Mouse (Mus musculus): Measurements from ENCODE around the gene Rbpjl. TPM values are rescaled to one million over a fixed set of nuclear protein-coding genes. Genes with fewer than 3 reads are reported as not detected.

Gene Rbpjl
- polyA plus RNA-seq, 1 experiment from 2014 or later = not detected

GRCm38 (mm10) chr2:164422675-164423393, 19.9 kb downstream of the Rbpjl start:
- Histone ChIP-seq H3K4me1 (no peaks in the 10 kb centered on the region), H3K4me3 (no peak overlapping the region), H3K27me3 (replicated peaks) (no peaks in the 10 kb centered on the region), H3K27ac (no peak overlapping the region), H3K9me3 (no peaks in the 10 kb centered on the region), H3K9ac (no peak overlapping the region), H3K4me2 (no peak overlapping the region), H3K36me3 (replicated peaks) (no peaks in the 10 kb centered on the region)
- ATAC-seq (replicated peaks) = no peak
- WGBS = 90% methylated on average over 15 of the region's 15 CpGs

GRCm38 (mm10) chr2:164423464-164423863, 20.5 kb downstream of the Rbpjl start:
- no peaks in the 10 kb centered on the region for H3K36me3 ChIP-seq (replicated peaks)
- ATAC-seq (replicated peaks) = no peak
- no peak overlapping the region for H3K4me3 ChIP-seq
- WGBS = 89% methylated on average over 11 of the region's 11 CpGs
- H3K9ac ChIP-seq = no peak overlapping the region
- H3K27ac ChIP-seq = no peak overlapping the region
- H3K9me3 ChIP-seq = no peaks in the 10 kb centered on the region
- no peak overlapping the region for H3K4me2 ChIP-seq
- no peaks in the 10 kb centered on the region for H3K27me3 ChIP-seq (replicated peaks)
- H3K4me1 ChIP-seq = no peaks in the 10 kb centered on the region

GRCm38 (mm10) chr2:164424406-164424805, 21.5 kb downstream of the Rbpjl start:
- H3K9me3 ChIP-seq = no peaks in the 10 kb centered on the region
- H3K4me1 ChIP-seq = no peaks in the 10 kb centered on the region
- H3K27me3 ChIP-seq (replicated peaks) = no peaks in the 10 kb centered on the region
- no peak overlapping the region for H3K27ac ChIP-seq
- no peak overlapping the region for H3K9ac ChIP-seq
- WGBS = 86% methylated on average over 8 of the region's 8 CpGs
- no peaks in the 10 kb centered on the region for H3K36me3 ChIP-seq (replicated peaks)
- H3K4me2 ChIP-seq = no peak overlapping the region
- H3K4me3 ChIP-seq = no peak overlapping the region
- no peak for ATAC-seq (replicated peaks)

DNA sequence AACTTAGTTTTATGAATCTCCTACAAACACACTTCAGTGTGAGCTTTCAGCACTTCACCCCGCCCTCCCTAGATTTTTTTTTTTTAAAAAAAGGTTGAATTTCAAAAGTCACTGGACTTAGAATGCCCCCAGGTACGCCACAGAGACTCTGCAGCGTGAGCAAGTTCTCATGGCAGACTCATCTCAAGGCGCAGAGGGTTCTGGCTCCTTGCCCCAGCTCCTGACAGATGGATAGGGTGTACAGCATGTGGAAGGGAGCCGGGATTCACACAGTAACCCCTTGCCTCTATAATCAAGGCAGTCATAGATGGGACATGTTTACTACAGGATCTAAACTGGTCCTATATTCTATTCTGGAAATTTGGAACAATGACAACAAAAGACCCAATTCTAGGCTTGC, 22.5 kb downstream of the Rbpjl start:
- Histone ChIP-seq H3K27ac (no peak overlapping the region), H3K9me3 (no peaks in the 10 kb centered on the region), H3K4me1 (no peaks in the 10 kb centered on the region), H3K4me3 (no peak overlapping the region), H3K9ac (no peak overlapping the region), H3K4me2 (no peak overlapping the region), H3K36me3 (replicated peaks) (no peaks in the 10 kb centered on the region), H3K27me3 (replicated peaks) (no peaks in the 10 kb centered on the region)
- ATAC-seq (replicated peaks) = no peak
- WGBS = 90% methylated on average over 5 of the region's 5 CpGs

DNA sequence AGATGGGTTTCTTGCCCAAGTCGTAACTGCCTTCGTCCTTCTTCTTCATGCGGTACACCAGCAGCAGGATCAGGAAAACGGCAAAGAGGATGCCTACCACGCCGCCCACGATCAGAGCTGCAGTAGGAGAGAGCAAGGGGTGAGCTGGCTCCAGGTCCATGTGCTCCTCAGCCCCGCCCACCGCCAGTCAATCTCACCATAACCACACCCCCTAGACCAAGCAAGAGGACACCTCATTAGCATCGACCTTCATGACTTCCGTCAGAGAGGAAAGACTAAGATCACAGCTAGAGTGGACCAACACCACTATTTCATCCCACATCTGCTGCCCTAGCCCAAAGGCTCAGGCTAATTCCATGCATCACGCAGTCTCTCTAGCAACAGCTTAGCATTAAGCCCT, 23.2 kb downstream of the Rbpjl start:
- WGBS = 30% methylated on average over 12 of the region's 12 CpGs
- Histone ChIP-seq H3K9ac (no peak overlapping the region), H3K36me3 (replicated peaks) (no peaks in the 10 kb centered on the region), H3K4me1 (no peaks in the 10 kb centered on the region), H3K4me2 (no peak overlapping the region), H3K4me3 (no peak overlapping the region), H3K27ac (no peak overlapping the region), H3K9me3 (no peaks in the 10 kb centered on the region), H3K27me3 (replicated peaks) (no peaks in the 10 kb centered on the region)
- ATAC-seq (replicated peaks) = no peak

- no peak for ATAC-seq (replicated peaks)
- Histone ChIP-seq H3K36me3 (replicated peaks) (no peaks in the 10 kb centered on the region), H3K27ac (no peak overlapping the region), H3K9me3 (no peaks in the 10 kb centered on the region), H3K27me3 (replicated peaks) (no peaks in the 10 kb centered on the region), H3K4me1 (no peaks in the 10 kb centered on the region), H3K9ac (no peak overlapping the region), H3K4me2 (no peak overlapping the region), H3K4me3 (no peak overlapping the region)
- 75% methylated on average over 5 of the region's 5 CpGs for WGBS
These were observed 24.0 kb downstream of the Rbpjl start for GRCm38 (mm10) chr2:164426952-164427351.

DNA sequence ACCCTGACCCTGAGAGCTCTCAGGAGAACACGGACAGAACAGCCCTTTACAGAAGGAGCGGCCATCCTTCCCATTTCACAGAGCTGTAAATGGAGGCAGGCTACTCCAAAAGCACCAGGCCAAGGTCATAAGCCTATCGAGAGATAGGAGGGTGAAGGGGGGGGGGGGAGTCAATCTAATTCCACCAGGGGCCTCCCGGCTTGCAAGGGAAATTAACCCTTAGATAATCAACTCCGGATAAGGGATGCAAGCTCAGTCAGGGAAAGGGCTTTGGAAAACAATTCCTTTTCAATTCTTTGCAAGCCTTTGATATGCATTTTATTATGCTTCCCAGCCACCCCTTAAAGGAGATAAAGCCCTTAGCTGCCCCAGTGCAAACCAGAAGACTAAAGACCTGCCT, 25.5 kb downstream of the Rbpjl start:
- no peak overlapping the region for H3K4me3 ChIP-seq
- H3K4me2 ChIP-seq = no peak overlapping the region
- H3K4me1 ChIP-seq = no peaks in the 10 kb centered on the region
- H3K9me3 ChIP-seq = no peaks in the 10 kb centered on the region
- no peak overlapping the region for H3K27ac ChIP-seq
- no peak overlapping the region for H3K9ac ChIP-seq
- WGBS = 44% methylated on average over 5 of the region's 5 CpGs
- no peak for ATAC-seq (replicated peaks)
- H3K27me3 ChIP-seq (replicated peaks) = no peaks in the 10 kb centered on the region
- no peaks in the 10 kb centered on the region for H3K36me3 ChIP-seq (replicated peaks)

DNA sequence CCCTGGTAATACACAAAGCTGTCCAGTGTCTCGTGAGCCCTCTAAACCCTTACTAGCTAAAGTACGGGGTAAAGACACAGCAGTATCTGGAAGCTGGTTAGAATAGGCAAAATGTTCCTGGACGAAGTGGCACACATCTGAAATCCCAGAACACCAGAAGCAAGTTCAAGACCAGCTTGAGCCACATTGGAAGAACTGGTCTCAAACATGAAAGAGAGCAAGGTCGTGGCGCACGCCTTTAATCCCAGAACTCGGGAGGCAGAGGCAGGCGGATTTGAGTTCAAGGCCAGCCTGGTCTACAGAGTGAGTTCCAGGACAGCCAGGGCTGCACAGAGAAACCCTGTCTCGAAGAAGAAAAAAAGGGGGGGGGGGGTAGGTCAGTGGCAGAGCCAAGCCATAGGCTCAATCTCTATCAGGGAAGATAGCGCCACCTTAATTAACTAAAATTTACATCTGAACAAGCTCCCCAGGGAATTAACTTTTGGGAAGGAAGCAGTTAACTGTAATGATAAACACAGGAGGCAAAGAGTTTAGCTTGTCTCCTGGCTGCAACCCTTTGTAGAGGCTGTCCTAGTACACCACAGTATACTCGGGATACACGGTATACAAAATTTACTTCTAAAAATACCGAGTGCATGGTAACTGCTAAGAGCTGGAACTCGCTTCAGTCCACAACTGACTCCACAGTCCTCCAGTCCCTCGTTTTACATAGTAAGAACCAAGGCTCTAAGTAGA, 27.1 kb downstream of the Rbpjl start:
- H3K9ac ChIP-seq = no peak overlapping the region
- no peak overlapping the region for H3K4me2 ChIP-seq
- WGBS = 53% methylated on average over 15 of the region's 15 CpGs
- H3K27ac ChIP-seq = no peak overlapping the region
- no peak overlapping the region for H3K4me3 ChIP-seq
- ATAC-seq (replicated peaks) = no peak
- no peaks in the 10 kb centered on the region for H3K4me1 ChIP-seq
- H3K36me3 ChIP-seq (replicated peaks) = no peaks in the 10 kb centered on the region
- H3K27me3 ChIP-seq (replicated peaks) = no peaks in the 10 kb centered on the region
- no peaks in the 10 kb centered on the region for H3K9me3 ChIP-seq

GRCm38 (mm10) chr2:164430697-164431096, 27.8 kb downstream of the Rbpjl start:
- 12% methylated on average over 7 of the region's 7 CpGs for WGBS
- Histone ChIP-seq H3K9me3 (no peaks in the 10 kb centered on the region), H3K36me3 (replicated peaks) (no peaks in the 10 kb centered on the region), H3K9ac (no peak overlapping the region), H3K4me3 (no peak overlapping the region), H3K27ac (no peak overlapping the region), H3K4me2 (no peak overlapping the region), H3K4me1 (no peaks in the 10 kb centered on the region), H3K27me3 (replicated peaks) (no peaks in the 10 kb centered on the region)
- no peak for ATAC-seq (replicated peaks)

DNA sequence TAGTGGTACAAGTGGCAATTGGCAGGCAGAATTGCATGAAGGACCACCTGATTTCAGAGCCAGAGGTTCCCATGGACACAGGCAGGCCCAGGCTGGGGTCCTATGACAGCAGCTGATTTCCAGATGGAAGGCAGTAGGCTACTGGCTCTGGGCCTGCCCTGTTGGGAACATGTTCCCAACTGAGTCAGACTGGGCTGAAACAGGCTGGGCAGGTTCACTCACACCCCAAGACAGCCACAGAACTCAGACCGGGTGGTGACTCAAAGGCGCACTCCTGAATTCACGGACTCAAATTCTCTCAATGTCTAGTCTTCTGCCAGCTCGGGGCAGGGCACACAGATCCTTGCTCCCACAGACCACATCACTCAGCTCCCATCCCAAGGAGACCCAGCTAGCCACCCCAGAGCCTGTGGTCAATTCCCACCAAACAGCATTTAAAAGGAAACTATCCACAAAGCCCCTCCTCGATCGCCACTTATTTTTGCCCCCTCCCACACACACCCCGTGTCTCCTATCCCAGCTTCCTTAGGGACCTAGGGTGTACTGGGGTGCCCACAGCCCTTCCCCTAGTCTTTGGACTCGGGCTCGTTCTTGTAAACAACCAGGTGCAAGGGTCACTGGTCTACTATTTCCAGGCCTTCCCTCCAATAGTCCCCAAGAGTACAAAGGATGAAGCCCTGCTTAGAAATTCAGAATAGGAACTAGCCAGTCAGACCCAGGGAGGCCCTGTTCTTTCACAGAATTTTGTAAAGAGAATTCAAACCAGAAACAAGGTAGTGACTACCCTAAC, 28.9 kb downstream of the Rbpjl start:
- WGBS = 71% methylated on average over 9 of the region's 9 CpGs
- no peak overlapping the region for H3K4me2 ChIP-seq

GRCm38 (mm10) chr2:164432541-164433191, 29.7 kb downstream of the Rbpjl start:
- WGBS = 41% methylated on average over 22 of the region's 22 CpGs
- no peak overlapping the region for H3K27ac ChIP-seq
- ATAC-seq (replicated peaks) = no peak
- H3K36me3 ChIP-seq (replicated peaks) = no peaks in the 10 kb centered on the region
- H3K4me3 ChIP-seq = no peak overlapping the region
- H3K9ac ChIP-seq = no peak overlapping the region
- no peaks in the 10 kb centered on the region for H3K4me1 ChIP-seq
- no peaks in the 10 kb centered on the region for H3K27me3 ChIP-seq (replicated peaks)
- no peak overlapping the region for H3K4me2 ChIP-seq
- H3K9me3 ChIP-seq = no peaks in the 10 kb centered on the region

More for the DNA sequence above, 28.9 kb downstream of the Rbpjl start:
- Histone ChIP-seq H3K4me3 (no peak overlapping the region), H3K27me3 (replicated peaks) (no peaks in the 10 kb centered on the region), H3K4me1 (no peaks in the 10 kb centered on the region), H3K27ac (no peak overlapping the region), H3K9ac (no peak overlapping the region), H3K36me3 (replicated peaks) (no peaks in the 10 kb centered on the region), H3K9me3 (no peaks in the 10 kb centered on the region)
- ATAC-seq (replicated peaks) = no peak

GRCm38 (mm10) chr2:164433278-164433895, 30.4 kb downstream of the Rbpjl start:
- WGBS = 81% methylated on average over 9 of the region's 9 CpGs
- H3K27ac ChIP-seq = no peak overlapping the region
- no peaks in the 10 kb centered on the region for H3K36me3 ChIP-seq (replicated peaks)
- H3K4me3 ChIP-seq = no peak overlapping the region
- no peaks in the 10 kb centered on the region for H3K4me1 ChIP-seq
- H3K27me3 ChIP-seq (replicated peaks) = no peaks in the 10 kb centered on the region
- no peak overlapping the region for H3K9ac ChIP-seq
- ATAC-seq (replicated peaks) = no peak
- H3K9me3 ChIP-seq = no peaks in the 10 kb centered on the region
- no peak overlapping the region for H3K4me2 ChIP-seq

Measured in midbrain, embryonic 15.5 days (tissue).